Mouse (Mus musculus): ENCODE results near the gene B3galt1. TPM values are rescaled to one million over a fixed set of nuclear protein-coding genes. Genes with fewer than 3 reads are reported as not detected.

The B3galt1 gene
- total RNA-seq, 4 experiments from 2014 or later = 1.8 to 3.4 (median 2.9) TPM

DNA sequence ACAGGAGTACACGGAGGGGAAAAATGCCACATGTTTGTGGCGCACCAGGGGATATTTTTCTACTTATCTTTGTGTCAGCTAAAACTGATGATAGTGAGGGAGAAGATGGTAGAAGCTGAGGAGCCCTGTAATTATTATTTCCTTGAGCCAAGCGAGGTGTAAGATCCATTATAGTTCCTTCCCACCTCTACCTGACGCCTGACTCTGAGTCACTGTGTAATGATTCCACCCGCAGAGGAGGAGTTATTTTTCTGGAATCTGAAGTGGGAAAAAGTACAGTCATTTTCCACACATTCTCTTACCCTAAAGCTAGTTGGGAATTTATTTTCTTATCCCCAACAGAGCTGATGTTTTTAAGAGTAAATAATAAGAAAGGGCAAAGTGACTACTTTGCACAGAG lies 475.1 kb downstream of the B3galt1 start:
- no peak for DNase-seq (ENCODE audit: low spot score in 2 of 2)

GRCm38 (mm10) chr2:68052481-68052880 lies 486.8 kb downstream of the B3galt1 start:
- DNase-seq (ENCODE audit: low spot score in 2 of 2) = no peak

- no peak for DNase-seq (ENCODE audit: low spot score in 2 of 2)
These were observed 487.6 kb downstream of the B3galt1 start for GRCm38 (mm10) chr2:68053243-68053642.

GRCm38 (mm10) chr2:68061341-68061740 lies 495.7 kb downstream of the B3galt1 start:
- DNase-seq (ENCODE audit: low spot score in 2 of 2) = no peak

DNA sequence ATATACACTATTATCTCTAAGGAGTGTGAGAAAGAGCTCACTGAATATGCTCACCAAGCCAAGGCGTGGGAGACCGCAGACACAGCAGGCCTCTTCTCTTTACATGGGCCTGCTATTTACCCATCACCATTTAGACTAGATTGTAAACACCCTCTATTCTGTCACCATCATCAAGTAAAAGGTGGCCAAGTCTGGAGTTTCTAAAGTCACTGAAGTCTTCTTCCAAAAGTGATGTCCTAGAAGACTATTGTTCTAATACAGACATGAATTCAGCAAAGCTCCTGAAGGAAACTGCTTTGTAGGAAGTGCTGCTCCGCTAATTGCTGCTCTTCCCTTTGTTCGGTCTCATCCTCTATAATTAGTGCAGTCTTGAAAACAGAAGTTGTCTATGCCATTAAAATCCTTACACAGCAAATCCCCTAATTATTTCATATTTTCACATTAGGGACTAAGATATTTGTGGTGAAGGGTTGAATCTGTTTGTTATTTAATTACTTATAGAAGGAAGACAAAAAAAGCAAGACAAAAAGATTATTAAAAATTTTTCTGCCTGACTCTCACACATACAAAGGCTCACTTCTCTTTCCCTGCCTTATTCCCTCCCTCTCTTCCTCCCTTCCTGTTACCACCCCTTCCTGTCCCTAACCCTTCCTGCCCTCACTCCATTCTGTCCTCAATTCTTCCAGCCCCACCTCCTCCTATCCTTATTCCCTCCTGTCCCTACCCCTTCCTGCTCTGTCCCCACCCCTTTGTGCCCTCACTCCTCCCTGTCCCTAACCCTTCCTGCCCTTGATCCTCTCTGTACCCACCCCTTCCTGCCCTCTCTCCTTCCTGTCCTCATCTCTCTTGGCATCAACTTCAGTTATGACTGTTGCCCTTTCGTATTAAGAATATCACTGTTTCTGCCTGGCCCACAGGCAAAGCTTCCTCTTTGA lies 514.0 kb downstream of the B3galt1 start:
- no peak for DNase-seq (ENCODE audit: low spot score in 2 of 2)

GRCm38 (mm10) chr2:68080872-68081280 lies 515.2 kb downstream of the B3galt1 start:
- DNase-seq (ENCODE audit: low spot score in 2 of 2) = no peak

GRCm38 (mm10) chr2:68084483-68084882 lies 518.8 kb downstream of the B3galt1 start:
- DNase-seq (ENCODE audit: low spot score in 2 of 2) = no peak

GRCm38 (mm10) chr2:68086101-68086500 lies 520.4 kb downstream of the B3galt1 start:
- DNase-seq (ENCODE audit: low spot score in 2 of 2) = no peak

GRCm38 (mm10) chr2:68091559-68091958 lies 525.9 kb downstream of the B3galt1 start:
- no peak for DNase-seq (ENCODE audit: low spot score in 2 of 2)

- no peak for DNase-seq (ENCODE audit: low spot score in 2 of 2)
These were observed 539.0 kb downstream of the B3galt1 start for GRCm38 (mm10) chr2:68104641-68105040.

DNA sequence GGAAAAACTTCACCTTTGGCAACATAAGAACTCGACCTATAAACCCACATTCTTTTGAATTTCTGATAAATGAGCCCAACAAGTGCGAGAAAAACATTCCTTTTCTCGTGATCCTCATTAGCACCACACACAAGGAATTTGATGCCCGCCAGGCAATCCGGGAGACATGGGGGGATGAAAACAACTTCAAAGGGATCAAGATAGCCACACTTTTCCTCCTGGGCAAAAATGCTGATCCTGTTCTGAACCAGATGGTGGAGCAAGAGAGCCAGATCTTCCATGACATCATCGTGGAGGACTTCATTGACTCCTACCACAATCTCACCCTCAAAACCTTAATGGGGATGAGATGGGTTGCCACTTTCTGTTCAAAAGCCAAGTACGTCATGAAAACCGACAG lies 552.4 kb downstream of the B3galt1 start:
- DNase-seq (ENCODE audit: low spot score in 2 of 2) = no peak

- DNase-seq (ENCODE audit: low spot score in 2 of 2) = peak in 1 of 2 experiments; percentile 10
These were observed 559.1 kb downstream of the B3galt1 start for GRCm38 (mm10) chr2:68124751-68125150.

DNA sequence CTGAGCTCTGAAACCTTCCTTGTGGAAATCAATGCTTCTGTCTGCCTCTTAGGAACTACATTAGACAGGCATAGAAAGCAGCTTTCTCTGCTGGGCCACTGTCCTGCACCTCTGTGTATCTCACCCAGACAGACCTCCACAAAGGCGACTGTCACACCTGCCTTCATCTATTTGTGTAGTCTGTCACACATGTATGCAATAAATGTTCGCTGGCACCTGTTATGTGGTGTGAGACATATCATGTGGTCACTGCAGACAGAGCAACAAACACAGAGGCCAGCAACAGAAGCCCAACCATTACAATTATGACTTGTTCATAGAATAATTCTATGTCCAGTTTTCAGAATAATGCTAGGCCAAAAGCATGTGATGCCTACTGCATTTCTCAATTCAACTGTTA lies 575.4 kb downstream of the B3galt1 start:
- DNase-seq (ENCODE audit: low spot score in 2 of 2) = no peak

GRCm38 (mm10) chr2:68143292-68143691 lies 577.6 kb downstream of the B3galt1 start:
- no peak for DNase-seq (ENCODE audit: low spot score in 2 of 2)

- no peak for DNase-seq (ENCODE audit: low spot score in 2 of 2)
These were observed 594.1 kb downstream of the B3galt1 start for GRCm38 (mm10) chr2:68159751-68160150.

DNA sequence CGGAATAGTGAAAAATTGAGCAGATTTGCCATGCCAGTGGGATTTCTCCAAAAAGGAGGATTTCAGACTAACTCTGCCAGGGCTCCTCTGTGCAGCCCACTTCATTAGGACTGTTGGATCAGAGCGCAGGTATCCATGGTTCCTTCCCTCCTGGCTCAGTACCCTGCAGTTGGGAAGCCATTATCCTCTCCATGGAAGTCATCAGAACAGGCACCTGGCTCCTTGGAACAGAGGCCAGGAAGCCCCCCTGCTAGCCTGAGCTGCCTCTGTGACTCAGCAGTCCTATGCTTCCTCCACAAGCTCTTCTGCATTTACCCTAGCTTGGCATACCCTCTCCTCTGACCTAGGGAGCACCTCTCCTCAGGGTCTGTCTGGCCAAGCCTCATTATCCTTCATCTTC lies 594.9 kb downstream of the B3galt1 start:
- no peak for DNase-seq (ENCODE audit: low spot score in 2 of 2)

GRCm38 (mm10) chr2:68162012-68162411 lies 596.3 kb downstream of the B3galt1 start:
- DNase-seq (ENCODE audit: low spot score in 2 of 2) = no peak

GRCm38 (mm10) chr2:68171306-68171705 lies 605.6 kb downstream of the B3galt1 start:
- DNase-seq (ENCODE audit: low spot score in 2 of 2) = no peak

Small RNA genes lying within 50 kb of the gene (microRNA-seq; reads per million reads assigned to microRNA genes)
- not detected for gene Mir6335
- gene Mir7224 = 4.2 reads per million

Other genes starting within 250 kb of the B3galt1 start
- not detected for gene Gm21830, start 152.1 kb upstream of the B3galt1 start, total RNA-seq (2022)
- not detected for gene Gm26727, start 132.7 kb upstream of the B3galt1 start, total RNA-seq (2022)
- gene Xirp2, start 119.9 kb upstream of the B3galt1 start, total RNA-seq (2022) = 1,000 to 10,000 TPM in 3 of 4 experiments, 100 to 1,000 TPM in 1; 987 to 1,235 (median 1,149) TPM